In the genomic region with DNA sequence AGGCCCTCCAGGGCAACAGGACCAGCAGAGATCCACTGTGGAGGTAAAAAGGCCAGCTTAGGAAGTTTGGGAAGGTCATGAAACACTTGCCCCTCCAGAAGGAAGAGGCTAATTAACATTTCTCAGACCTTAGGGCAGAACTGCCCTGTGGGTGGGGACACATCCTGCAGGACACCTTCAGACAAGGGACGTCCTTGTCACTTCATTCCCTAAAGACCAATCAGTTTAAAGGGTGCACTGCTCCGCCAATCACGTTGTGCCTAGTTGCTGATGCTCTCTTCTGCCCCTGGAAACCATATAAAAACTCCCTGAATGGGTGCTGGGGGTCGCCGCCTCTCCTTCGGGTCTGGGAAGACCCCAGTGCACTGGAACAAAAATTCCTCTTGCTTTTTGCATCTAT, we compare ENCODE assay signal across 41 mouse cellular contexts. TPM values are rescaled to one million over a fixed set of nuclear protein-coding genes. Genes with fewer than 3 reads are reported as not detected.
"Had no signal": no experiment of that assay in that cellular context is flagged by ENCODE, and none has a peak within 500 bp of the region (broad histone marks: within the 10 kb centered on the region; RNA-seq: fewer than 3 reads in every experiment).

No protein-coding gene starts in this region.

- H3K9me3 ChIP-seq: hindbrain, embryonic 13.5 days; hindbrain, embryonic 15.5 days; limb, embryonic 13.5 days; limb, embryonic 15.5 days had no signal

- H3K27me3 ChIP-seq: heart, embryonic 12.5 days; hindbrain, embryonic 13.5 days; hindbrain, embryonic 15.5 days; limb, embryonic 13.5 days; limb, embryonic 15.5 days; liver, embryonic 12.5 days had no signal

- H3K4me2 ChIP-seq: heart, embryonic 12.5 days; hindbrain, embryonic 13.5 days; hindbrain, embryonic 15.5 days; limb, embryonic 13.5 days; limb, embryonic 15.5 days; liver, embryonic 12.5 days had no signal

- ATAC-seq: hindbrain, postnatal 0 days; intestine, embryonic 16.5 days; liver, embryonic 12.5 days had no signal

- H3K4me1 ChIP-seq: limb, embryonic 15.5 days had no signal

- DNase-seq: gastrocnemius, postnatal 14 days; gastrocnemius, postnatal 36 days; heart, adult 11 months; heart, postnatal 14 days; heart, postnatal 36 days; kidney, adult 11 months; kidney, adult 8-10 months; kidney, postnatal 14 days; kidney, postnatal 36 days; layer of hippocampus, postnatal 36 days; left cerebral cortex, postnatal 4 days had no signal

- H3K9ac ChIP-seq: heart, embryonic 12.5 days; hindbrain, embryonic 13.5 days; hindbrain, embryonic 15.5 days; limb, embryonic 13.5 days; limb, embryonic 15.5 days; liver, embryonic 12.5 days; liver, embryonic 14.5 days had no signal

- H3K27ac ChIP-seq: heart, embryonic 10.5 days; hindbrain, embryonic 13.5 days; hindbrain, embryonic 15.5 days; hindbrain, postnatal 0 days; kidney, postnatal 0 days; limb, embryonic 13.5 days; limb, embryonic 15.5 days; liver, embryonic 12.5 days; liver, embryonic 14.5 days had no signal

- H3K4me3 ChIP-seq: heart, embryonic 10.5 days; heart, embryonic 12.5 days; hindbrain, embryonic 13.5 days; hindbrain, embryonic 15.5 days; limb, embryonic 13.5 days; limb, embryonic 15.5 days; liver, embryonic 12.5 days had no signal

RNA-seq across cellular contexts. Expression of a gene that starts 13.8 kb away (rescaled TPM):
- total RNA-seq: gastrocnemius, adult 8-10 months; hematopoietic stem cell, adult 5-6 weeks; hindbrain, postnatal 0 days; layer of hippocampus, adult 18-20 months; layer of hippocampus, postnatal 10 days; layer of hippocampus, postnatal 36 days; left cerebral cortex, adult 18-20 months; left cerebral cortex, adult 8-10 months; left cerebral cortex, postnatal 10 days; left cerebral cortex, postnatal 25 days; left cerebral cortex, postnatal 4 days; liver, adult 2 months had no signal
- polyA plus RNA-seq: heart, embryonic 10.5 days; heart, embryonic 12.5 days; heart, embryonic 14.5 days; hindbrain, embryonic 11.5 days; hindbrain, embryonic 13.5 days; hindbrain, embryonic 15.5 days; hindbrain, postnatal 0 days; intestine, embryonic 14.5 days; intestine, embryonic 16.5 days; kidney, embryonic 14.5 days; kidney, postnatal 0 days; large intestine, adult 2 months; limb, embryonic 11.5 days; limb, embryonic 13.5 days; limb, embryonic 15.5 days; liver, adult 2 months; liver, embryonic 12.5 days; liver, embryonic 14.5 days; liver, embryonic 16.5 days had no signal

RNA-seq across cellular contexts. Expression of a gene that starts 22.5 kb away (rescaled TPM):
- total RNA-seq: gastrocnemius, adult 18-20 months; gastrocnemius, adult 8-10 months; gastrocnemius, postnatal 14 days; gastrocnemius, postnatal 36 days; heart, postnatal 14 days; heart, postnatal 36 days; hematopoietic stem cell, adult 5-6 weeks; hindbrain, postnatal 0 days; layer of hippocampus, adult 18-20 months; layer of hippocampus, postnatal 10 days; layer of hippocampus, postnatal 36 days; left cerebral cortex, adult 18-20 months; left cerebral cortex, adult 8-10 months; left cerebral cortex, postnatal 10 days; left cerebral cortex, postnatal 25 days; left cerebral cortex, postnatal 4 days; liver, adult 2 months had no signal
- polyA plus RNA-seq: gonadal fat pad, adult 2 months; heart, embryonic 10.5 days; heart, embryonic 12.5 days; heart, embryonic 14.5 days; heart, embryonic 16.5 days; hindbrain, embryonic 11.5 days; hindbrain, embryonic 13.5 days; hindbrain, embryonic 15.5 days; hindbrain, postnatal 0 days; intestine, embryonic 14.5 days; intestine, embryonic 16.5 days; kidney, embryonic 14.5 days; kidney, postnatal 0 days; large intestine, adult 2 months; limb, embryonic 11.5 days; limb, embryonic 13.5 days; limb, embryonic 15.5 days; liver, adult 2 months; liver, embryonic 12.5 days; liver, embryonic 14.5 days; liver, embryonic 16.5 days had no signal
